Mouse (Mus musculus) forebrain, embryonic 16.5 days (tissue): ENCODE measurements around the gene Tmem145. TPM values are rescaled to one million over a fixed set of nuclear protein-coding genes. Genes with fewer than 3 reads are reported as not detected.
A peak's percentile ranks its signal among the peaks of the same experiment; 100 is the strongest.

ENCODE experiments used
- ATAC-seq: fragments of 200-750 bp; cut with Nextera tagmentation; 2 replicates; pipeline ENCODE4 v1.8.0; 2017; ENCODE audit warnings: mild to moderate bottlenecking, moderate library complexity
- H3K27ac ChIP-seq: fragments of 300-500 bp; sonication (generic); 2 replicates; pipeline ENCODE4 v1.5.1; 2014; ENCODE audit warnings: low read length, control low read depth
- H3K27me3 ChIP-seq: fragments of 300-500 bp; sonication (generic); replicated peaks from 2 replicates; pipeline ENCODE4 v1.6.1; 2014; ENCODE audit warnings: low read length; ENCODE audit not compliant: control insufficient read depth, insufficient read depth
- H3K36me3 ChIP-seq: fragments of 300-500 bp; sonication (generic); 2 replicates; pipeline ENCODE4 v1.6.1; 2014; ENCODE audit not compliant: control insufficient read depth, insufficient read depth
- H3K4me1 ChIP-seq: fragments of 300-500 bp; sonication (generic); replicated peaks from 2 replicates; pipeline ENCODE4 v1.6.1; 2014; ENCODE audit warnings: low read length; ENCODE audit not compliant: control insufficient read depth, insufficient read depth
- H3K4me2 ChIP-seq: fragments of 300-500 bp; sonication (generic); 2 replicates; pipeline ENCODE4 v1.6.1; 2014; ENCODE audit warnings: mild to moderate bottlenecking, low read length, control low read depth
- H3K4me3 ChIP-seq: fragments of 300-500 bp; sonication (generic); replicated peaks from 2 replicates; pipeline ENCODE4 v1.5.1; 2014; ENCODE audit warnings: mild to moderate bottlenecking, low read length, control low read depth
- H3K9ac ChIP-seq: fragments of 300-500 bp; sonication (generic); replicated peaks from 2 replicates; pipeline ENCODE4 v1.6.1; 2014; ENCODE audit warnings: low read depth, low read length, control low read depth
- H3K9me3 ChIP-seq: fragments of 300-500 bp; sonication (generic); 2 replicates; pipeline ENCODE4 v1.6.1; 2016; ENCODE audit warnings: low read length; ENCODE audit not compliant: control insufficient read depth
- WGBS: fragments of 180-500 bp; shearing (Covaris S2); extraction: QIAGEN DNeasy Blood & Tissue Kit; methylation state at CpG from one replicate; pipeline ENCODE4 v1.1.7; 2014; 5-methylcytosine and 5-hydroxymethylcytosine counted together
- polyA plus RNA-seq: library from polyadenylated mRNA; unstranded; fragments of >200 nt; fragmentation: Nextera tagmentation; extraction: Ambion mirVana; gene quantifications from 2 replicates; pipeline ENCODE4 v1.2.1, GENCODE M21; 2015

The Tmem145 gene
- polyA plus RNA-seq, 1 experiment from 2014 or later, result 41.2 TPM

- peaks cover 21% of the 10 kb centered on the region for H3K4me1 ChIP-seq
- H3K27me3 ChIP-seq, result no peaks in the 10 kb centered on the region
- no peak overlapping the region for H3K27ac ChIP-seq
These were observed 36.9 kb upstream of the Tmem145 start for GRCm38 (mm10) chr7:25269029-25269428.

GRCm38 (mm10) chr7:25269545-25270271 lies 36.2 kb upstream of the Tmem145 start:
- Histone ChIP-seq H3K9ac (0 out of 2 replicates have a peak overlapping the region, but pooled peaks have one; percentile 12), H3K4me3 (no peak overlapping the region), H3K27me3 (no peaks in the 10 kb centered on the region), H3K4me2 (peak overlapping the region; percentile 79; the same call in 1 of the 2 replicates), H3K4me1 (peaks cover 24% of the 10 kb centered on the region), H3K27ac (no peak overlapping the region), H3K9me3 (no peaks in the 10 kb centered on the region), H3K36me3 (peaks cover 7% of the 10 kb centered on the region)
- 76% methylated on average over 8 of the region's 8 CpGs for WGBS
- ATAC-seq, result no peak

More at GRCm38 (mm10) chr7:25269029-25269428, 36.9 kb upstream of the Tmem145 start:
- no peaks in the 10 kb centered on the region for H3K9me3 ChIP-seq
- peaks cover 7% of the 10 kb centered on the region for H3K36me3 ChIP-seq
- WGBS, result 45% methylated on average over 4 of the region's 4 CpGs
- H3K9ac ChIP-seq, result peak overlapping the region; percentile 76
- H3K4me2 ChIP-seq, result peak overlapping the region; percentile 79
- ATAC-seq, result no peak
- peak overlapping the region; percentile 84 for H3K4me3 ChIP-seq

- WGBS, result 90% methylated on average over 35 of the region's 35 CpGs
- peaks cover 35% of the 10 kb centered on the region for H3K4me1 ChIP-seq
- no peak overlapping the region for H3K27ac ChIP-seq
- ATAC-seq, result no peak
- peaks cover 7% of the 10 kb centered on the region for H3K36me3 ChIP-seq
- no peak overlapping the region for H3K4me3 ChIP-seq
- H3K27me3 ChIP-seq, result no peaks in the 10 kb centered on the region
- no peak overlapping the region for H3K9ac ChIP-seq
- H3K4me2 ChIP-seq, result no peak overlapping the region
- no peaks in the 10 kb centered on the region for H3K9me3 ChIP-seq
These were observed 35.0 kb upstream of the Tmem145 start for GRCm38 (mm10) chr7:25270652-25271633.

GRCm38 (mm10) chr7:25271651-25272444 lies 34.1 kb upstream of the Tmem145 start:
- H3K4me1 ChIP-seq, result peaks cover 38% of the 10 kb centered on the region
- H3K4me2 ChIP-seq, result no peak overlapping the region
- no peak overlapping the region for H3K9ac ChIP-seq
- WGBS, result 89% methylated on average over 27 of the region's 30 CpGs
- no peaks in the 10 kb centered on the region for H3K9me3 ChIP-seq
- no peak overlapping the region for H3K4me3 ChIP-seq
- no peak for ATAC-seq
- H3K36me3 ChIP-seq, result peaks cover 7% of the 10 kb centered on the region
- H3K27me3 ChIP-seq, result no peaks in the 10 kb centered on the region
- no peak overlapping the region for H3K27ac ChIP-seq

- Histone ChIP-seq H3K9ac (no peak overlapping the region), H3K4me1 (peaks cover 38% of the 10 kb centered on the region), H3K36me3 (peaks cover 7% of the 10 kb centered on the region), H3K9me3 (no peaks in the 10 kb centered on the region), H3K27ac (no peak overlapping the region), H3K27me3 (no peaks in the 10 kb centered on the region), H3K4me2 (no peak overlapping the region), H3K4me3 (no peak overlapping the region)
- no peak for ATAC-seq
- WGBS, result 92% methylated on average over 38 of the region's 38 CpGs
These were observed 33.3 kb upstream of the Tmem145 start for GRCm38 (mm10) chr7:25272445-25273258.

- Histone ChIP-seq H3K9me3 (no peaks in the 10 kb centered on the region), H3K4me2 (no peak overlapping the region), H3K27me3 (no peaks in the 10 kb centered on the region), H3K27ac (no peak overlapping the region), H3K4me1 (peaks cover 42% of the 10 kb centered on the region), H3K9ac (no peak overlapping the region), H3K36me3 (peaks cover 7% of the 10 kb centered on the region), H3K4me3 (no peak overlapping the region)
- 91% methylated on average over 22 of the region's 22 CpGs for WGBS
- no peak for ATAC-seq
These were observed 32.4 kb upstream of the Tmem145 start for GRCm38 (mm10) chr7:25273259-25274241.

- no peak for ATAC-seq
- Histone ChIP-seq H3K27ac (no peak overlapping the region), H3K36me3 (peaks cover 7% of the 10 kb centered on the region), H3K27me3 (no peaks in the 10 kb centered on the region), H3K4me3 (no peak overlapping the region), H3K9me3 (no peaks in the 10 kb centered on the region), H3K4me2 (no peak overlapping the region), H3K9ac (peak overlapping the region; percentile 38; the same call in 1 of the 2 replicates), H3K4me1 (peaks cover 36% of the 10 kb centered on the region)
- WGBS, result 62% methylated on average over 5 of the region's 5 CpGs
These were observed 31.3 kb upstream of the Tmem145 start for GRCm38 (mm10) chr7:25274571-25274970.
